Mouse (Mus musculus) frontal cortex, postnatal 36 days (tissue): Measurements from ENCODE around the gene Rarres2.

Source experiments
- DNase-seq, 2 experiments: peaks; one replicate each; pipeline ENCODE4 v3.0.0; 2022; ENCODE audit warnings: low spot score in 2 of 2

Rarres2 gene

DNA sequence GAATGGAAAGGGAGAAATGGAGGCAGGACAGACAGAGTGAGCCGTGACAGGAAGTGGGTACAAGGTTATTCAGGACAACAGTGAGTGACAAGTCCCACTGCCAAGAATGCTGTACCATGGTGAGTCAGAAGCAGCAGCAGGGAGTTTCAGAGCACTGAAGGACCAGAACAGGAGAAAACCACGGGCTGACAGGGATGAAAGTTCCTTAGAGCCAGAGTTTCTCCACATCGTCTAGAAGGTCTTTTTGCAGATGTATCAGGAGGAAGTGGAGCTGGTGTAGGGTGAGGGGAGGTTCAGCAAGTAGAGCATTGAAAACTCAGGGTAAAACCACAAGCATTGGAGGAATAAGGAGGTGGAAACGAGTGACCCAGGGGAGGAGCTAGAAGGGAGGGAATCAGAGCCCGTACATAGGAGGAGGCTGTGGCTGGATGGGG is 6.6 kb upstream of the Rarres2 start:
- DNase-seq, result no peak

DNA sequence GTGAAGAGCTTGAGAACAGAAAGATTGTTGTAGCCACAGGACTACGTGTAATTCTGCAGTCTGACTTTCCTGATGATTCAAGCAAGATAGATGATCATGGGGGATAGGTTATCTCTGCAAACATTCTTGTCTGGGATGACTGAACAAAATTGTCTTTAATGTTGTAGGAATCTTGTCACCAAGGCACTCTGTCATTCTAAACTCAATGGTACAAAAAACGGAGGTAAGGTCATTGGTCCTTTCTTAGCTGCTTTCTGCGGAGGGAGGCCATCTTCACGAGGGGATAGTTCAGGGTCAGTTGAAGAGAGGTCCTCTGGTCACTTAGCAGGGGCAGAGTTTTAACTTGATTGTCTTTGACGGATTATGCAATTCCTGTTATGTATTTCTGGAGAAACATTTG is 6.1 kb upstream of the Rarres2 start:
- no peak for DNase-seq

DNA sequence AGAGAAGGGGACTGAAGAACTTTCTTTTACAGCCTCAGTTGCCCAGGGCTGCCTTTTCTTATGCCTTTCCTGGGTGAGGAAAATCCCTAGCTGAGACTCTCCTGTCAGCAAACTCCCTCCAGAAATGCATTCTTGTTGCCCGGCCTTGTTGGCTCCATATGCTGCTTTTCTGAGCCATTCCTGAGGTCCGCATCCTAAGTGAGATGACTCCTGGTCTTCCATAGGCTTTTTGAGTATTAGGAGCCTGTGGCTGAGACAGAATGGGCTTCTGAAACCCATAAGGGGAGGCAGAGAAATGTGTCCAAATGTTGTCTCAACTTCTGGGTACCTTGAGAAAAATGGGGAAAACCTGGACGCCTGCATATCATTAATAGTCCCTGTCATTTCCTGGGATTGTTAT is 1.4 kb upstream of the Rarres2 start:
- no peak for DNase-seq

DNA sequence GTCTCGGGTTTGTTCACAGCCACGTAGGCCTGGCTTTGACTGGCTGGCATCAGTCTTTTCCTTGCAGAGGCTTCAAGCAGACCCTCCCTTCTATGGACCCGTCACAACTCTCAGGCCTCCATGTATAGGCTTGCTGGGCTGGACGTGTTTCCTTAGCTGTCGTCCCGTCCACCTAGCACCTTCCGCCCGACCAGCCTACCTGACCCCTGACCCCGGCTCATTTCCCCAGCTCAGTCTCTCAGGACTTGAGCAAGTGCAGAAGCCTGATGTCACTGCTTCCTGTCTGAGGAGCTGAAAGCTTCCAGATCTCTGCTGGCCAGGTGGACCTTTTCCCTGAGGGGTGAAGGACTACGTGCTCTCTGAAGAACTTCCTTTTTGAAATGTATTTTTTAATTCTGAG is 691 bp upstream of the Rarres2 start:
- DNase-seq, result no peak

- DNase-seq, result no peak
These were observed 575 bp downstream of the Rarres2 start for GRCm38 (mm10) chr6:48572014-48572413.

GRCm38 (mm10) chr6:48569065-48569807 is 3.4 kb downstream of the Rarres2 start:
- DNase-seq, result no peak

- no peak for DNase-seq
These were observed 4.3 kb downstream of the Rarres2 start for GRCm38 (mm10) chr6:48568036-48568984.

GRCm38 (mm10) chr6:48566312-48566711 is 6.3 kb downstream of the Rarres2 start:
- no peak for DNase-seq

GRCm38 (mm10) chr6:48565693-48566310 is 6.8 kb downstream of the Rarres2 start:
- DNase-seq, result no peak

DNA sequence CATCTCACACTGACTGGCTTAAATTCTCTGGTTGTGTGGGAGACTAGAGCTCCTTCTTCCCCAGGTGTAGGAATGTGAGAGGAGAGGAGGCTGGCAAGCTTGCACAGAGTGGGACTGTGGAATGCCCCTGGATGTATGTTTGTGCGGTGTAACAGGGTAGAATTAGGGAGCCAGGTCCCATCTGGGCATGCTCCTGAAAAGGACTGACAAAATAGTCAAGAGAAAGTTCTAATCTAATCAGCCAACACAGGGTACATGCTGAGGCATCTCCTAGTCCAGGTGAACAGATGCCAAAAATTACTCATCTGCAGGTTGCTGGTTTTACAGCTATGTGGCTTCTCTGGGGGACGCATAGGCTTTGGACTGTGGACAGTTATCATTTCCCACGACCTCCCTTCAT is 16.6 kb downstream of the Rarres2 start:
- no peak for DNase-seq

DNA sequence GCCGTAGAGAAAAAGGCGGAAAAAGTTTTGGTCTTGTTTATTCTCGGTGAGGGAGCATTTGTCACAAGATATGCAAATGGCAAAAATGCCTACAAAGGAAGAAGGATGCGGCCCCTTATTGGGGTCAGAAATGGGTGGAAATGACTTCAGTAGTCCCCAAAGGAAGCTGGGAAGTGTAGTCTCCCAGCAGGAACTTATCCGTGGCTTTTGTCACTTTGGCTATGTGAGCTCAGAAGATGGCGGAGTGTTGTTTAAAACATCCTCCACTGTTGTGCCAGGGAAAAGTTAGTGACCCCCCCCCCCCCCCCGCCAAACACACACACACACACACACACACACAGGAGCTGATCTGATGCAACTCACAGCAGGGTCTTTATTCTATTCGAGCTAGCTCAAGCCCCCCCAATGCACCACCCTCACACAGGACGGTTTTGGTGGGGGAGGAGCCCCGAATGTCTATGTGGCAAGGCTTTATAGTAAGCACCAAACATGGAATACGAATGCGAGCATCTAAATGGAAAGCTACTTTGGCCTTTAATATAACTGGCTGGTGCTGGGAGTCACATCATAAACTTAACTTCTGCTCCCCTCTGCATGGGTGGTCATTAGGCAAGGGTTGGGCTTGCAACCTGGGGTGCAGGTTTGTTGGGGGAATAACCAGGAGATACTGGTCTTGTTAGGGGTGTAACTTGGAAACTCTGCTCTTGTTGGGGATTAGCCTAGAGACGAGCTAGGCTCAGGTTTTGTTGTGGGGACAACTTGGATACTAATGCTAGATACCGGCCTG is 17.3 kb downstream of the Rarres2 start:
- DNase-seq, result peak; percentile 47 to 76

- DNase-seq, result peak; percentile 98 to 99
These were observed 18.1 kb downstream of the Rarres2 start, which contains the start of gene Lrrc61 for GRCm38 (mm10) chr6:48554280-48555103. Gene Lrrc61, plus strand, starts transcription at chr6:48554796.

- DNase-seq, result no peak
These were observed 18.8 kb downstream of the Rarres2 start for GRCm38 (mm10) chr6:48553819-48554218.

DNA sequence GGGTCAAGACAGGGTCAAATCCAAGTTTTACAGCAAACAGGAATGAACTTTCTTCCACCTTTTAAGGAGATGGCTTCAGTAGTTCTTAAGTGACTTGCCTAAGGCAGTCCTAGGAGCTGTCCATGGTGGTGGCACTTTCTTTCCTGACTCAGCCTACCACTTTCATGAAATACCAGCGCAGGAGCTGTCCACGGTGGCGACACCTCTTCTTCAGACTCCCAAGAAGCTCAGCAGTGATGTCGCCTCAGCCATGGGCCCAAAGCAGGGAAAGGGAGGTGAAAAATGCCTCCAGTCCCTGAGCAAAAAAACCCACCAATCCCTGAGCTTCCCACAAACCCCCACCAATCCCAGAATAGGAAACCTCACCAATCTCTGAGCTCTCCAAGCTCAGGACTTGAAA is 19.7 kb downstream of the Rarres2 start:
- DNase-seq, result no peak

DNA sequence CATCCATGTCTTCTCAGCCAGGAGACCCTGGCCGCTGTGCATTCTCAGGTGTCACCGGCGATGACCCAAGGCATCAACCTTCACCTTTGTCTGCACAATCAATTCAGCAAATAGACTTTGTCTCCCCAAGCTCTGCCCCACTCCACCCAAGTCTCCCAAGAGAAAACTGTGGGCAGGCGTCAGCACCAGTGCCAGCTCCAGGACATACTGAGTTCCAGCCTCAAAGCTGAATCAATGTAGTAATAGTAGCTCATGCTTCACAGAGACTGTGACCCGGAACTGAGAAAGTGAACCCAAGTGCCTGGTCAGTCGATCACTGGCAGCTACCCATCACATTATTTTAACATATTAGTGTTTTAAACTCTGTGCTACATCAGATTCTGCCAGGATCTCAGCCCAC is 24.3 kb downstream of the Rarres2 start:
- DNase-seq, result no peak

GRCm38 (mm10) chr6:48546858-48547257 is 25.7 kb downstream of the Rarres2 start:
- DNase-seq, result no peak

- DNase-seq, result peak in 1 of 2 experiments; percentile 31
These were observed 26.3 kb downstream of the Rarres2 start for GRCm38 (mm10) chr6:48546271-48546670.

DNA sequence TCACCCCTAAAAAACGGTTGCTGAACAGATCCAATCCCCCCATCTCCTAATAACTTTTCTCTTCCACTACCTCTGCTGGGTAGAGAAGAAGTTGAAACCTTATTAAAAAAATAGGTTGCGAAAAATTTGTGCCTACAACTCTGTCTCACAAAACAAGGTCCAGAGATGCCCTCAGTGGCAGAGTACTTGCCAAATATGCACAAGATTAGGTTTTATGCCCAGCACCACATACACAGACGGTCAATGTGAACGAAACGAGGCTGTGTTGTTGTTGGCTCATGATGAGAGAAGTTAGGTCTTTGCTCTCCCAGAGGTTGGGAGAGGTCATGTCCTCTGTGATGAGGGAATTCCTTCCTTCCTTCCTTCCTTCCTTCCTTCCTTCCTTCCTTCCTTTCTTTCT is 27.3 kb downstream of the Rarres2 start:
- DNase-seq, result no peak

DNA sequence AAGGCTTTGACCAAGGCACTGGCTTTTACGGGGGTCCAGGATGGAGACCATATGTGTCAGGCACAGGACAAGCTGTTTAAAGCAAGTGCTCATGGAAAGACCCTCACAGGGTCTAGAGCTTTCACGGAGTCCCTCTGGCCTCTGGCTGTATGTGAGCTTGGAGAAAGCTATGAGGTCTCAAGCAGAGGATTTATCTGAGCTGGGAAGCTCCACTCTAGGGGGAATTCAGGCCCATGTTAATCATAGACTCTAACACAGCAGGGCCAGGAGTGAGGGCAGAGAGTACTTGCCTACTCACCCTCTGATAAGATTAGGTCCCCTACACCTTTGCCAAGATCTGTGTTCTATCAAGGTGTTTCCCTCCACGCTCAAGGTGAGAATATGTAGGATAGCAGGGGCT is 30.0 kb downstream of the Rarres2 start:
- DNase-seq, result no peak
